Mouse (Mus musculus) layer of hippocampus, postnatal 25 days (tissue): ENCODE results near the gene Abo. TPM values are rescaled to one million over a fixed set of nuclear protein-coding genes. Genes with fewer than 3 reads are reported as not detected.
"Not testable (repeated sequence)": the region's sequence is repeated elsewhere in the genome, so short reads cannot be mapped to it uniquely, and the experiment has no call there.

Experiments
- DNase-seq, 2 experiments: peaks; one replicate each; pipeline ENCODE4 v3.0.0; 2022; ENCODE audit warnings: mixed read lengths in 2 of 2, low spot score in 1 of 2; ENCODE audit errors: extremely low spot score in 1 of 2
- total RNA-seq, 2 experiments: library from RNA; stranded (reverse); gene quantifications; 2 replicates each; pipeline ENCODE4 v1.2.3; 2021

The Abo gene
- total RNA-seq: not detected

DNA sequence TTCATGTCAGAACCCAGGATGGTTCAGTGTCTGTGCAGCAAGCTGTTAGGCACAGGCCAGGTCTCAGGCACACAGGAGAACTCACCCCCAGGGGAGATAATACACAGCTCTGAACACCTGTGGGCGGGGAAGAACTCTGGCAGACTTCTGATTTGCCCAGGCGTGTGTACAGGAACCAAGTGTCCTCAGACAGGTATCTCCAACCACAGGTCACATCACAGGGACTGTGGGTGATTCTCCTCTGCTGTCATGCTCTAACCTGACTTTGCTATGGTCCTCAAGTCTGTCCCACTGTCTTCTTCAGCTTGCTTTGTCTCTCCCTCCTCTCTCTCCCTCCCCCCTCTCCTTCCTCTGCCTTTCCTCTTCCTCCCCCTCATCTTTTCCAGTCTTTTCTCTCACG lies at the start of gene Abo:
Gene Abo (minus strand): TSS at position 101 of the 400 bp plus-strand sequence.
- DNase-seq: no peak

DNA sequence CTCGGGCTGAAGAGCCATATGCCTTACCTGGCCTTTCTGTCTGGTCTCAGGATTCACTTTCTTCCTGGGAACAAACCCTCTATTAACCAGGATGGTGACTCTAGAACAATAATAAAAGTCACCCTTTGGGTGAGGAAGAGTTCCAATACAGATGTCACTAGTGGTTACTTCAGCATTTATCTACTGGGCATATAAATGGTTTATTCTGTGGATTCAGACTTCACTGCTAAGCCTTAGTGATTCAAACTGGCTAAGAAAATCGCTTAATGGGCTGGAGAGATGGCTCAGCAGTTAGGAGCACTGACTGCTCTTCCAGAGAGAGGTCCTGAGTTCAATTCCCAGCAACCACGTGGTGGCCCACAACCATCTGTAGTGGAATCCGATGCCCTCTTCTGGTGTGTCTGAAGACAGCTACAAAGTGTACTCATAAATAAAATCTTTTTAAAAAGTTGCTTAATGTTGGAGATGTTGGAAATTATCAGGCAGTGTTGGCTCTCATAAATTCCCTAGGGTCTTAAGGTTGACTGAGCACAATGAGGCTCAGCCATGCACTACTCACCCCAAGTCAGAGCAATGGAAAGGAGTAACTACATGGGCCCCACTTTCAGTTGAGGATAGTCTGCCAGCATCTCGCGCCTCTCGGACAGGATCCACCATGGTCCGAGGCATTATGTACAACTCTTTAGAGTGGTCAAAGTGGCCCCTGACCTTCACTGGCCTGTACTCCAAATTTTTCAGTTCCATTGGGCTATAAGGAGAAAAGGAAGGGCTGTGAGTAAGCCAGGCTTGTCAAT lies 49.6 kb upstream of the Abo start:
- DNase-seq: no peak

DNA sequence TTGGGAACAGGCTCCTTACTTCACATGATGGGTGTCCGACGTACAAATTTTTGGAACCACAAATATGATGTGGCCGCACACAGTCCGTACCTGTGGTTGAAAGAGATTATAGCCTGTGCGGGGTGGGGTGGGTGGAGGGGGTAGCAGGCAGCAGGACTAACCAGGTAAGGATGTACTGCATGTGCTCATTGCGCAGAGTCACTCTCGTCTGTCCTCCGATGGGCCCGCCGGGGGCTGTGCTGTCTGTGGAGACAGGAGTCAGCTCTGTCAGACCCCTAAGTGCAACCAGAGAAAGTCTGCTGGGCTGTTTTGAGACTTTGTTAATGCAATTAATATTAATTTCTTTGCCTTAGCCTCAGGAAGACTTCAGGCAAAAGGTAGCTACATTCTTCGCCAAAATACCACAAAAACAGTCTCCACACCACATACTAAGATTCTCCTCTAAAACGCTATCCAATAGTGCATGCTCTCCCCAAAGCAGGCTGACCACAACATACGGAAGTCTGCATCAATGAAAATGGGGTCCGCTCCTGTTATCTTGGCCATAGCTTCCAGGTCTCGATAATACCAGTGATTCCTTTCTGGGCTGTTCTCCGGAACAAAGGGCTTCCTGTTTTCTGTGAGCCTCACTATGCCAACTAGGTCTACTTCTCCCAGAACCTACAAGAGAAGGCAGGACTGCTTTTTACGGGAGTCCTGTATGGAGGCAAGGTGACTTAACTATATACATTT lies 48.8 kb upstream of the Abo start:
- DNase-seq: no peak

DNA sequence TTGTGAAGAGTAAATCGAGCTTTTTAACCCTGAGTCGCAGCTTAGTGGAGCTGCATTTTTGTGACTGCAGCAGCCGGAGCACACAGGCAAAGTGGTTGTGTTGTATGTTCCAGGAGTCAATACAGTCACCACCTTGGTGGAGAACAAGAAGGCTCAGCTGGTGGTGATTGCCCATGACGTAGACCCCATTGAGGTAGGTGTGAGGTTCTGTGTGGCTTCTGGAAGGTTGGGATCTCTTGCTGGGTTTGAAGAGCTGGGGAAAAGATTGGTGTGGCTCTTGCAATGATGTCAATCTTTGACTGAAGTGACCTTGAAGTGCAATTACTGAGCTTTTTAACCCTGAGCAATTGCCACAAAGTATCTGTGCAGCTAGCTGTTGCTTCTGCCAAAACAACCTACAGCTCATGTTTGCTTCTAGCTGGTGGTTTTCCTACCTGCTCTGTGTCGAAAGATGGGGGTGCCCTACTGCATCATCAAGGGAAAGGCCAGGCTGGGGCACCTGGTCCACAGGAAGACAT lies 47.5 kb upstream of the Abo start:
- DNase-seq: no peak

DNA sequence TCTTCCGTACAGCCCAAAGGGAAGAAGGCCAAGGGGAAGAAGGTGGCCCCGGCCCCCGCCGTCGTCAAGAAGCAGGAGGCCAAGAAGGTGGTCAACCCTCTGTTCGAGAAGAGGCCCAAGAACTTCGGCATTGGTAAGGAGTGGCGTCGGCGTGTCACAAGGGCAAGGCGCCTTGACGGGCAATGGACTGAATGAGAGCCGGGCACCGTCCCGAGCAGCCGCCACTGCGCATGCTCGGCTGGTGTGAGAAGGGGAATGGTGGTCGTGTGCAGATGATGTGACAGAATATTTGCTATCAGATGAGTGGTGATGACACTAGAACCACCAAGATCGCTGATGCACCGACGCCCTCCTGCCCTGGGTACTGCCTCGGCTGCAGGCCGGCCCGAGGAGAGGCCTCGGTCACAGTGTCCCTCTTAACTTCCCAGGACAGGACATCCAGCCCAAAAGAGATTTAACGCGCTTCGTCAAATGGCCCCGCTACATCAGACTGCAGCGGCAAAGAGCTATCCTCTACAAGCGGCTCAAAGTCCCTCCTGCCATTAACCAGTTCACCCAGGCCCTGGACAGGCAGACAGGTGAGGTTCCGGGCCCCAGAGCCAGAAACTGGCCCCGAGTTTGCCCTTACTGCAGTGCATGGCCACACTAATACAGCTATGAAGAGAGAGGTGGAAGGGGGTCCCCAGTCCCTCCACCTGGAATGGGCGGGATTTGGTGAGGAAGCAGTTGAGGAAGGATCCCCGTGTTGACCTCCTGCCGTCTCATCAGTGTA lies 46.4 kb upstream of the Abo start:
- peak in 1 of 2 experiments; percentile 57 for DNase-seq

DNA sequence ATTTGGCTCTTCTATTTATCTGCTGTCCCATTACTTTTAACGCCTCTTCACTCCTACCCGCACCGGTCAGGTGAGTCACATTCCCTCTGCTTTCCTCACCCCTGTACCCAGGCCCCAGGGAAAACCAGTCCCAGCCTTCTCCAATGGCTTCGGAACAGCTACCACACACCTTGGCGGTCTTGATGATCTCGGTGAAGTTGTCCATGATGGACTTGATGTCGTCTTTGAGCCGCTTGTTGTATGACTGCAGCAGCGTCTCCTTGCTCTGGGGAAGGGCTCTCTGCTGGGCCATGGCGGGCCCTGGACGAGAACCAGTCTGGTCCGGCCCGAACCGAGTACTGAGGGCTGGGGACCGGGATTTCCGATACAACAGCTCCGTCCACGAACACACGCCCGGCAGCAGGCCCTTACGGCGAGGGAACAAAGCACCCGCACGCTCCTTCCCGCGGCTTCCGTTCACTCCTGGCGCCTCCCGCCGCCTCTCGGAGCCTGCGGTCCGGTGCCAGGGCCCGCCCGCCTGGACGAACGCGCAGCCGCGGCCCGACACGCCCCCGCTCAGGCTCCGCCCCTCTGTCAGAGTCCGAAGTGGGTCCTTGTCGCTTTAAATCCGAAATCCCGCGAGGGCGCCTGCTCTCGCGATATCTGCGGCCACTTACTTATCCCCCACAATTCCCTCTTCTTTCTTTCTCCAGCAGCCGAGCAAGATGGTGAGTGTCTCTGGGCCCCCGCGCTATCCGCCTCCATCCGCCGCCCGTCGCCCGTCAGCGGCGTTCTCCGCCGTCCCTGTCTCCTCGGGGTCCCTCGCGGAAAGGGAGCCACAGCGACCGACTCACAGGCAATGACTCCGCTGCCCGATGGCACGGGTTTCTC lies 45.6 kb upstream of the Abo start, which contains the start of the genes Med22 and Rpl7a:
Gene Med22 (minus strand): TSS at position 554 of the 870 bp plus-strand sequence.
Gene Rpl7a (plus strand): TSS at position 641 of the 870 bp plus-strand sequence.
- DNase-seq: peak; percentile 99 to 100

DNA sequence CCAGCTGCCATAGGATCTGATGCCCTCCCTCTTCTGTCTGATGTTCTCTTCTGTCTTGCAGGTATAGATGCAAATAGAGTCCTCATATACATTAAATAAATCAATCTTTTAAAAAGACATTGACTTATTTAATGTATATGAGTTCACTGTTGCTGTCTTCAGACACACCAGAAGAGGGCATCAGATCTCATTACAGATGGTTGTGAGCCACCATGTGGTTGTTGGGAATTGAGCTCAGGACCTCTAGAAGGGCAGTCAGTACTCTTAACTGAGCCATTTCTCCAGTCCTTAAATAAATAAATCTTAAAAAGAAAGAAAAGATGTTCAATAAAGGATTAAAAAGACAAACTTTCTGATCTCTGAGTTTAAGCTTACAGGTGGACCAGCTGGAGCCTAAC lies 44.6 kb upstream of the Abo start:
- no peak for DNase-seq

DNA sequence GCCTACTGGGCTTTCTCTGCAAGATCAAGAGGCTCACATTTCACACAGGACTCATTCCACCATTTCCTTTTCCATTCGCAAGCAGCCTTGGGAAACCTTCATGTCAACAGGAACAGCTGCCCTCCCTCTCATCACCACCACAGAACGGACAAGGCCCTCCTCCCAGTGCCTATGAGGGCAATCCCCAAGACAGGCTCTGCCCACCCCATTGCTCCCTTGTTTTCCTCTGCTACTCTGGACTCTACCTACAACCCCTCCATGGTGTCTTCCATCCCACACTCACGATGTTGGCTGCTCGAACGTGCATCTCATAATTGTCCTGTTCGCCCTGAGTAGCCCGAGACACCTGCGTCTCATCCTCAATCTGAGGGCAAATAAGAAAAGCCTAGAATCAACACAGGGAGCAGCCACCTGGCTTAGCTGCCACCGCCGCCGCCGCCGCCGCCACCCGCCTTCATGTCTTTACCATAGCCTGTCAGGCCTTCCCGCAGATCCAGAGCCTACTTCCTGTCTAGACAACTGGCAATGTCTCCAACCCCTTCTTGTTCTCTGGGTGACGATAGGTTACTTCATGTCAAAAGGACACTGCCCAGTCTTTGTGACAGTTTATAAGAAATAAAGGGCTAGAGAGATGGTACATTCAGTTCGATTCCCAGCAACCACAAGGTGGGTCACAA lies 44.1 kb upstream of the Abo start:
- DNase-seq: no peak

DNA sequence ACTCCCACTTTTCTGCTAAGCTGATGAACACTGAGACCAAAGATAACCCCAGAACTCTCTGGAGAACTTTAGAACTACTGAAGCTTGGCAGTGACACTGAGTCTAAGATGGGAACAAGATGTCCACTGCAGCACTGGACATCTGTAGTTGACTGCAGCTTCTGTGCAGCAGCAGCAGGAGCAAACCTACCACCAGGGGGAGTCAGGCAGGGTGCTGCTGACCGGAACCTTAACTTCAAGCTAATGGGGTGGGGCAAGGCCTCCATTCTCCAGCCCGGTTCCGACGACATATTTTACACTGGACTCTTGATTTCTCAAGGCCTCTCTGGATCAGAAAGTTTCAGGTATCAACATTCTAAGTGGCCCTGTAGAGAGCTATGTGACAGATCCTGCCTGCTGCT lies 42.3 kb upstream of the Abo start:
- no peak for DNase-seq

DNA sequence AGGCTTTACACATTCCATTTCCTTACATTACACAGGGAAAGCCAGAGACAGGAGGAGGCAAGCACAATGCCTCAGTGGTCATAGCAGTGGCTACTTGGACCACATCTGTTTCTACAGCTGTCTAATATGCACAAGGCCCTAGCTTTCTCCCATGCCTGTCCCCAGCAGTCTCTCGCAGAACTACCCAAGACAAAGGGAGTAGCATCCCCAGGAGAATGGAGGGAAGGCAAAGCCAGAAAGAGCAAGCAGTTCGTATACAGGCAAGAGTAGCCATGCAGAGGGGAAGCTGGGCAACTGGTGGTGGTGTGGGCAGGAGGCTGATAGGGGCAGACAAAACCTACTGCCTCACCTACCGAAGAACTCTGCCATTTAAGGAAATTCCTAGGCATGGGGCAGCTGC lies 41.7 kb upstream of the Abo start:
- DNase-seq: no peak

DNA sequence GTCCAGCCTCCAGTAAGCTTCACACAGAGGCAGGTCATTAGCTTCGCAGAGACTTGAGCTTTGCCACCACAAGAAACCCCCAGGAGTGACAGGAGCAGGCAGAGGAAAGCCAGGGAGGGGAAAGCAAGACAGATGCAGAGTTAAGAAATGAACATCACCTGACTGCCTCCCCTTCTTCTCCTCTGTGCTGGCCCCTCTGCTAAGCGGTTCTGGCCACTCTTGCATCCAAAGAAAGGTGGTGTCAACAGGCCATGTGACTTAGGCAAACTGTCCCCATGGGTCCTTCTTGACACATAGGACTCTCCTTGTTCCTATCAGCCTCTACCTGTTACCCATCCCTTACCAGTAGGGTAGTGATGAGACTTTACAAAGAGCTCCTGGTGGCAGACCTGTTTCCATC lies 41.2 kb upstream of the Abo start:
- DNase-seq: no peak

DNA sequence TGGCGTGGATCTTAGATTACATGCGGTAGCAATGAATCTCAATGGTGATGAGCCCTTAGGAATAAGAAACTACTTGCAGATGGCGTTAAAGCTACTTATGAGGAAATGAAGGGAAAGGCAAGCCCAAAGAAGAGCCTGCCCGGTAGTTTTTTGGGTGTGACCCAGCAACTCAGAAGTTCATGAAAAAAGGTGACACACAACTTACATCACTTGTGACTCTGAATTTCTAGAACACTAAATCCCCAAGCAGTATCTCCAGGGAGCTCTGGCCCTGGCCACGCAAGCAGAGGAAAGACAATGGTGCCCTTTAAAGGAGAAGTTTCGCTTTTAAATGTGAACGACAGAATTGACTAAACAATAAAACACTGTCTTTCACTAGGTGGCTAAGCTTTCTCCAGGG lies 38.5 kb upstream of the Abo start:
- no peak for DNase-seq

DNA sequence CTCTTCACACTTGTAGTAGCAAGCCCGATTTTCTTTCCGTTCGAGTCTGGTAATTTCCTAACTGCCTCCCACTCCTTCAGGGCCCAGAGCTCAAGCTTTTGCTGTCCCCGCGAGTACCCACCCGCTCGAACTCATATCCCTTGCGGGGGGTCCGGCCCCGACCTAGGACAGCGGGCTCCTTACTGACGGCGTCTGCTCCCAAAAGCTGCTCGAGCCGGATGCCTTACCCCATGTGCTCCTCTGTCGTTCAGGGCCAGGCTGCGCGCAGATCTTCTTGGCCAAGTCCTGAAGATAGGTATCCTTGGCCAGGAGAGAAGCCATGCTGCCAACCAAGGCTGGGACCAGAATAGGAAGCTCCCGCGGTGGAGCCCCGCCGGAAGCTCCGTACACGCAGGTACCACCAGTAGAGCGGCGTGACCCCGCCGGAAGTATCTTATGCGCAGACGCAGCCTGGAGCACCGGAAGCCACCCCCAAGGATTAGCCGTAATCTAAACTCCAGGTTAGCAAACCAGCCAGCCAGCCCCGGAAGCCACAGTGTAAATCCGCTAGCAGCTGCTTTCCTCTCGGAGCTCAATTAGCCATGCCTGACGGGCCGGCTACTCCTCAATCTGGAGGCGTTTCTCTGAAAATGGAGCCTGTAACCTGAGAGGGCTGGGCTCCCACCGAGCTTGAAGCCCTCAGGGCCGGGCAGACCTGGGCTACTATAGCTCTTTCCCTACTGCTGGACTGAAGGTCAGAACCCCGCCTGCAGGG lies 37.9 kb upstream of the Abo start, which contains the start of gene Surf6:
Gene Surf6 (minus strand): TSS at position 413 of the 754 bp plus-strand sequence.
- peak; percentile 82 to 87 for DNase-seq

DNA sequence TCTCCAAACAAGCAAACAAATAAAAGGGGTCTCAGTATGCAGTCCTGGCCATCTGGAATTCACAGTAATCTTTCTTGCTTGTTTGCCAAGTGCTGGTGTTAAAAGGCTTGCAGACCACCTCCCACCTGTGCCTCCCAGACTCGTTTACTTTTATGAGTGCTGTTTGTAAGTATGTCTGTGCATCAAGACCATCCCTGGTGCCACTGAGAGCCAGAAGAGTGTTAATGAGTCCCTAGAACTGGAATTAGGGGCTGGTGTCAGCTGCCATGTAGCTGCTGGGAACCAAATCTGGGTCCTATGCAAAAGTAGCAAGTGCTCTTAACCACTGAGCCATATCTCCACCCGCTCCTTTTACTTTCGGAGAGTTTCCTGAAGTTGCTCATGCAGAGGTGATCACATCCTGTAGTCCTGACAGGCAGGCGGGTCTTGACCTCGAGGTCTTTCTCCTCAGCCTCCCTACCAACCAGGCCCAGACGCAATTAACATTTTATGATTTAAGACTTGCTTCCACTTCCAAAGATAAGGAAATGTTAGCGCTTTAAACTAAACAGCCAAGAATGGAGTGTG lies 37.1 kb upstream of the Abo start:
- no peak for DNase-seq

DNA sequence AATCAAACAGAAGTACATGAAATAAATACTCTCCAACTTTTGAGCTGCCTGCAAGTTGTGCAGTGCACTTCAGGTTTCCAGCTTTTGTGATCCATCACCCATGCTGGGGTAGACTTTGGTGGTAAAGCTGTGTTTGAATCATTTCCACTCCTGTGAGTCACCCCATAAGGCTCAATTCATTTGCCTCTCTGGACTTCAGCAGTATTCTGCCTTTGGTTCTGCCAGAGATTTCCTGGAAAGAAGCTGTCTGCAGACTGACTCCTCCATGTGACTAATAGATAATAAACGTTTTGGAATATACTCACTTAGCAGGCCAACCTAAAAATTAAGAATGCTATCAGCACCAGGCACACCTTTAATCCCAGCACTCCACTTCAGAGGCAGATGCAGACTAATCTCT lies 36.0 kb upstream of the Abo start:
- no peak for DNase-seq

DNA sequence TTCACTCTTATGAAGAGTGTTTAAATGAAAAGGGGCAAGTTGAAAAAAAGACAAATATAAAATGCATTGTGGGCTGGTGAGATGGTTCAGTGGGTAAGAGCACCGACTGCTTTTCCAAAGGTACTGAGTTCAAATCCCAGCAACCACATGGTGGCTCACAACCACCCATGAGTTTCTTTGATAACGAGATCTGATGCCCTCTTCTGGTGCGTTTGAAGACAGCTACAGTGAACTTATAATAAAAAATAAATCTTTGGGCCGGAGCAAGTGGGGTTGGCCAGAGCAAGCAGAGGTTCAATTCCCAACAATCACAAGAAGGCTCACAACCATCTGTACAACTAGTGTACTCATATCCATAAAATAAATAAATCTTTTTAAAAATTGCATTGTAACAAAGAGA lies 31.1 kb upstream of the Abo start:
- no peak for DNase-seq

DNA sequence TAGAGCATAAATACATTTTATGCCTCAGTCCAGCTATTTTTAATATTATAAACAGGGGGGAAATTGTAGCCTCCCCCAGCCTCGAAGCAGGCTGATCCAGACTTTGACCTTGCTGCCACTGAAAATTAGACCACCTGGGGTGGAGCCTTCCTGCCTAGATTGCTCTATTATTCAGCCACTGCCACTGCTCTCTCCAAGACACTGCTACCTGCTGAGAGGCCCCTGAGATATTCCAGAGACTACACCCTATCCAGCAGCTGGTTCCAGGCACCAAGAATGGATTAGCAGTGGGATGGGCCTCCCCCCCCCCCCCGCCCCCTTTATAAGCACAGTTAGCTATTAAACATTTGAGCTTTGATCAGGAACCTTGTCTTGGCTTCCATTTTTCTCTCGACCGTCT lies 21.4 kb upstream of the Abo start:
- DNase-seq: not testable (repeated sequence)

DNA sequence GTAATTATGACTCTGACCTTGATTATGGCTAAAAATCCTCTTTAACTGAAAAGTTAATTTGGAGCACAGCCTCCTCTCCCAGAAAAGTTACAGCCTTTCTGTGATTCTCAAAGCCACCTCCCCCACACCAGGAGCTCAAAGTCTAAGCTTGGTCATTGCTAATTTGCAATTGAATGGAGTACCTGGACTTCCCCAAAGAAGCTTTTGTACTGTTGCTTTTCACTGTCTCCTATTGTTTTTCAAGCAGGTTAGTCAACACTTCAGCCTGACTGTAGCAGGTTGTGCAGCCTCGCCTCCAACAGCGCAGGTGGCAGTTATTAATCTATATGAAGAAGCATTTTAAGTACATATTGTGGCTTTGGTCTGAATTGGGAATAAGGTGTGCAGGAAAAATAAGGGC lies 20.8 kb upstream of the Abo start:
- not testable (repeated sequence) for DNase-seq
